8 mouse cellular contexts compared by ENCODE assay signal in genomic region chrX:73191934-73192333, GRCm38 (mm10). TPM values are rescaled to one million over a fixed set of nuclear protein-coding genes. Genes with fewer than 3 reads are reported as not detected.
DNase-seq lines count a peak whose midpoint lies in the region; ATAC-seq and TF ChIP-seq lines count a peak whose summit lies in the region.
"Not testable (repeated sequence)": the region's sequence is repeated elsewhere in the genome, so short reads cannot be mapped to it uniquely, and the experiment has no call there.

TSS of gene Xlr3b (plus strand) at chrX:73192207.

- peak; percentile 53 for ATAC-seq in CD4-positive, CD25-positive, alpha-beta regulatory T cell, adult 4 months
- ATAC-seq in forebrain, embryonic 11.5 days (replicated peaks; ENCODE audit: low FRiP score); hematopoietic stem cell, adult 5-6 weeks (replicated peaks in 1 of 2; ENCODE audit: insufficient read depth in 1 of 2, low FRiP score in 2 of 2, low TSS enrichment in 1 of 2, low read depth in 1 of 2, poor library complexity in 2 of 2, severe bottlenecking in 2 of 2); kidney, embryonic 16.5 days (ENCODE audit: low FRiP score, low TSS enrichment); stomach, embryonic 15.5 days (ENCODE audit: insufficient read depth, low FRiP score, low read depth): not testable (repeated sequence)
- ATAC-seq in midbrain, embryonic 16.5 days: peak; percentile 68; the same call in 1 of the 2 replicates

- H3K4me1 ChIP-seq in forebrain, embryonic 11.5 days (replicated peaks; ENCODE audit: control insufficient read depth, insufficient read depth, low read length); kidney, embryonic 16.5 days (ENCODE audit: insufficient read depth, low read length); lung, adult 2 months (ENCODE audit: control insufficient read depth, insufficient read depth, low read length); midbrain, embryonic 16.5 days (ENCODE audit: control insufficient read depth, insufficient read depth, low read length); stomach, embryonic 15.5 days: not testable (repeated sequence)

- H3K36me3 ChIP-seq in forebrain, embryonic 11.5 days (ENCODE audit: control insufficient read depth, insufficient read depth, low read length); kidney, embryonic 16.5 days (ENCODE audit: insufficient read depth, low read length); midbrain, embryonic 16.5 days (ENCODE audit: control insufficient read depth, insufficient read depth, low read length); stomach, embryonic 15.5 days: not testable (repeated sequence)

- peak; percentile 27 for DNase-seq in brain, adult 2 months (ENCODE audit: low read depth, low spot score)
- DNase-seq in forebrain, embryonic 11.5 days (ENCODE audit: low spot score): not testable (repeated sequence)
- peak; percentile 2 for DNase-seq in lung, adult 2 months

- not testable (repeated sequence) for H3K27ac ChIP-seq in forebrain, embryonic 11.5 days (ENCODE audit: low read depth, low read length); kidney, embryonic 16.5 days (ENCODE audit: low read length); midbrain, embryonic 16.5 days (ENCODE audit: low read length); stomach, embryonic 15.5 days

- H3K9ac ChIP-seq in forebrain, embryonic 11.5 days (ENCODE audit: low read length); kidney, embryonic 16.5 days (replicated peaks; ENCODE audit: low read length); midbrain, embryonic 16.5 days (ENCODE audit: low read depth, low read length); stomach, embryonic 15.5 days: not testable (repeated sequence)

- not testable (repeated sequence) for H3K4me3 ChIP-seq in forebrain, embryonic 11.5 days (ENCODE audit: low read depth, low read length); kidney, embryonic 16.5 days (ENCODE audit: low read length); lung, adult 2 months (replicated peaks; ENCODE audit: extremely low read depth, low read depth, low read length); midbrain, embryonic 16.5 days (ENCODE audit: low read depth, low read length); stomach, embryonic 15.5 days (replicated peaks)

- not testable (repeated sequence) for TF ChIP-seq CTCF in lung, adult 2 months (IDR thresholded peaks at IDR 0.05; ENCODE audit: insufficient read depth, low read length)

- TF ChIP-seq POLR2A in lung, adult 2 months (IDR thresholded peaks at IDR 0.05; ENCODE audit: borderline replicate concordance, extremely low read depth, low read depth, low read length): not testable (repeated sequence)

- WGBS in forebrain, embryonic 11.5 days: 81% methylated on average over 10 of the region's 12 CpGs
- WGBS in kidney, embryonic 16.5 days: 81% methylated on average over 12 of the region's 12 CpGs
- 72% methylated on average over 12 of the region's 12 CpGs for WGBS in lung, adult 2 months
- 91% methylated on average over 6 of the region's 12 CpGs for whole genome bisulfite sequencing in midbrain, embryonic 16.5 days
- 76% methylated on average over 12 of the region's 12 CpGs for WGBS in stomach, embryonic 15.5 days

- not testable (repeated sequence) for H3K9me3 ChIP-seq in forebrain, embryonic 11.5 days (ENCODE audit: control insufficient read depth, low read length); kidney, embryonic 16.5 days (ENCODE audit: low read length); midbrain, embryonic 16.5 days (replicated peaks; ENCODE audit: control insufficient read depth, low read length, poor library complexity, severe bottlenecking); stomach, embryonic 15.5 days

- not testable (repeated sequence) for H3K4me2 ChIP-seq in forebrain, embryonic 11.5 days (ENCODE audit: low read depth, low read length, severe bottlenecking); kidney, embryonic 16.5 days (replicated peaks; ENCODE audit: low read depth, low read length); midbrain, embryonic 16.5 days (ENCODE audit: low read length); stomach, embryonic 15.5 days

- H3K27me3 ChIP-seq in forebrain, embryonic 11.5 days (ENCODE audit: control insufficient read depth, insufficient read depth, low read length); kidney, embryonic 16.5 days (ENCODE audit: insufficient read depth, low read length); midbrain, embryonic 16.5 days (ENCODE audit: control insufficient read depth, insufficient read depth, low read depth, low read length); stomach, embryonic 15.5 days (replicated peaks): not testable (repeated sequence)

RNA-seq across cellular contexts. Expression of gene Xlr3b, which starts in this region (rescaled TPM):
- polyA plus RNA-seq in CD4-positive, CD25-positive, alpha-beta regulatory T cell, adult 4 months (2017; shearing (Covaris generic)): 10 to 100 TPM; 12.5 to 22.5 TPM
- polyA plus RNA-seq in forebrain, embryonic 11.5 days (2014; fragmentation: Nextera tagmentation; extraction: Ambion mirVana): 11.5 and 12.8 TPM in 2 replicates
- total RNA-seq in hematopoietic stem cell, adult 5-6 weeks (2017): 17.2 and 18.8 TPM in 2 replicates
- 11.8 and 14.0 TPM in 2 replicates for polyA plus RNA-seq in kidney, embryonic 16.5 days (2015; fragmentation: Nextera tagmentation; extraction: Ambion mirVana)
- polyA plus RNA-seq in lung, adult 2 months (2012; rRNA removed): 0.54 and 2.7 TPM in 2 replicates
- polyA plus RNA-seq in midbrain, embryonic 16.5 days (2015; fragmentation: Nextera tagmentation; extraction: Ambion mirVana): 13.1 and 13.7 TPM in 2 replicates
- 12.4 and 13.5 TPM in 2 replicates for polyA plus RNA-seq in stomach, embryonic 15.5 days (2015; fragmentation: Nextera tagmentation; extraction: Ambion mirVana)
